Mouse (Mus musculus) G1E-ER4 (cell line): Measurements from ENCODE around the gene Hhat. TPM values are rescaled to one million over a fixed set of nuclear protein-coding genes. Genes with fewer than 3 reads are reported as not detected.

Experiments
- GATA1 ChIP-seq: IDR thresholded peaks from one replicate; pipeline ENCODE4 v1.8.0; 2012; ENCODE audit warnings: low read length, inconsistent platforms
- polyA plus RNA-seq: library from polyadenylated mRNA; stranded (reverse); fragments of >175 nt; gene quantifications from 2 replicates; pipeline ENCODE4 v1.2.3, GENCODE M21; 2012

The Hhat gene
- polyA plus RNA-seq, 1 experiment, result 0.04 TPM

DNA sequence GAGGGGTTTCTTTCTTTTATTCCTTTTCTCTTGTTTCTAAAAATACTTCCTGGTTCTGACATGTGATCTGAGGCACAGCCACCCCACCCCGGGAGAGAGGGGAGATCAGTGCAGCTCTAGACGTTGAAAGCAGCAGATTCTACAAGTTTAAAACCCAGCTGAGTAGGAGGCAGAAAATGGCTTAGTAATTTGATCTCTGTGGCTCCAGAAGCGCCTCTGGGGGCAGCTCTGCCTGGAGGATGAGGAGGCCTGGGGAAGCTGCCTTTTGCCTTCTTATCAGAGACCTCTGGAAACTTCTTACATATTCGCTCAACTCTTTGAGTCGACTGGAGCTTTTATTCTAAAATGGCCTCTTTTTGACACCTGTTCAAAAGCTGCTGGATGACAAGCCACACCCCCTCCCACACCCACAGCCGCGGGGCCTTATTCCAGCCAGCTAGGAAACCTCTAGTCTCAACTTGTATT lies 20.9 kb upstream of the Hhat start:
- TF ChIP-seq GATA1, result no peak

- TF ChIP-seq GATA1, result no peak
These were observed 19.4 kb upstream of the Hhat start for GRCm38 (mm10) chr1:192790442-192790841.

- no peak for TF ChIP-seq GATA1
These were observed 18.8 kb upstream of the Hhat start for GRCm38 (mm10) chr1:192789828-192790227.

DNA sequence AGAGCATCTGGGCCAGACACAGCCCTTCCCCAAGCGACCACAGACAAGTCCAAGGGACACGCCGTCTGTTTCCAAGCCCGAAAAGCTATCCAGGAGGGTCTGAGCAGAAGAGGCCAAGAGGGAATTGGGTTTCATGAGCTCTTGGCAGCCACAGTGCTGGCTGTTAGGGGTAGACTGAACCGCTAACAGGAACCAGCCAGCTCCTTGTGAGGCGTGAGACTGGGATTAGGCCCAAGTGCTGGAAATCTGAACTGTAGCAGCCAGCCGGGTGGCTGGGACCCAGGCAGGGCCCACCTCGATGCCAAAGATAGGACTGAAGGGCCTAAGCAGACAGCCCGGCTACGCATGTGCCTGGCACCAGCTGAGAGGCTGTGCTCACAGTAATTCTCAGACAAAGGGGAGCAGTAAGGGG lies 18.1 kb upstream of the Hhat start:
- no peak for TF ChIP-seq GATA1

- TF ChIP-seq GATA1, result no peak
These were observed 15.2 kb upstream of the Hhat start for GRCm38 (mm10) chr1:192786194-192786593.

DNA sequence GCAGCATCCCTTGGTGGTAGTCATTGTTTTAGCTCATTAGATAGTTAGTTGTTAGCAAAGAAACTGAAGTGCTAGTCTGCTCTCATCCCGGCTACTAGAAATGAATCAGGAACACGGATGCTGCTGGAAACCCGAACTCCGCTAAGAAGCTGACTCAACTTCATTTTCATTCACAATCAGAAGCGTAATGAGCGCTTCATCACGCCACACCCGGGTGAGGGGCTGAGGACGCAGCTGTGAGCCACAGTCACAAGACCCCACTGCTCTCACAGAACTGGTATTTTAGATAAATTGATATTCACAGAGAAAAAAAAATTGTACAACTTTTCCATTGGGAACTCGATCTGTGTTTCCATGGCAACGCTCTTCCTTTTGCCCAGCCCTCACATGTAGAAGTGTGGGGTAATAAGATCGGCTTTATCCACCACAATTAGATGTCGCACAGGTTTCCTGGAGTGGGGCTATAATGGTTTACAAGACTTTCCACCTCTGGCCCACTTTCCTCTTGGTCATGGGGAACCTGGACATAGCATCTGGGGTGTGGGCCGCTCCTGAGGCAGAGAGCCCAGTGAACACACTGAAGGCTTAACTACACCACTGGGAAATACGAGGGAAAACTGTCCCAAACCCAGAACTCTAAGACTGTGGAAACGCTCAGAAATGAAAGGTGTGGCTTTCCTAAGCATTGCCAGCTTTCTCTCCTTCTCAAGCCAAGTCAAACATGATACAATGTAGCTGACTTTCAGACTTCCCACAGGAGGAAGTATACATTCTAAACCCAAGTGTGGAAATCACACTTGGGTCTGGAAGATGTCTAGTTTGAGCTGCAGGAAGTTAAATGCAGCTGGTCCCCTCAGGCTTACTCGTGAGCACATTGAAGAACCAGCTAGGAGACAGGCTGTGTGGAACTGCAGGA lies 14.3 kb upstream of the Hhat start:
- TF ChIP-seq GATA1, result no peak

GRCm38 (mm10) chr1:192784374-192784773 lies 13.4 kb upstream of the Hhat start:
- TF ChIP-seq GATA1, result no peak

DNA sequence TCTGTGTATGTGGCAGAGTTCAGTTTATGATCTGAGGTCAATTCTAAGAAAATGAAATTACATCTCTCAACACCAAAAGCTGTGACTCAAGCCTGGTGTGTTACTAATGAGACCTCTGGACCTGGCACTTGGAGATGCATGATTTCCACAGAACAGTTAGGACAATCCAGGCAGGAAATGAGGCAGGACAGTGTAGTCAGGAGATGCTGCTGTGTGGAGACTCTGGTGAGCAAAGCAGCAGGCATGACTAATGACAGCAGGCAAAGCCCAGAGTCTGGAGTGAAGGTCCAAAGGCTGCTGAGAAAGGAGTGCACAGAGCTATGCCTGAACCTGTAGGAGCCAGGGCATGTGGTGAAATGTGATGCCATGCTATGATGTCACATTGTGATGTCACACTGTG lies 10.2 kb upstream of the Hhat start:
- TF ChIP-seq GATA1, result no peak

DNA sequence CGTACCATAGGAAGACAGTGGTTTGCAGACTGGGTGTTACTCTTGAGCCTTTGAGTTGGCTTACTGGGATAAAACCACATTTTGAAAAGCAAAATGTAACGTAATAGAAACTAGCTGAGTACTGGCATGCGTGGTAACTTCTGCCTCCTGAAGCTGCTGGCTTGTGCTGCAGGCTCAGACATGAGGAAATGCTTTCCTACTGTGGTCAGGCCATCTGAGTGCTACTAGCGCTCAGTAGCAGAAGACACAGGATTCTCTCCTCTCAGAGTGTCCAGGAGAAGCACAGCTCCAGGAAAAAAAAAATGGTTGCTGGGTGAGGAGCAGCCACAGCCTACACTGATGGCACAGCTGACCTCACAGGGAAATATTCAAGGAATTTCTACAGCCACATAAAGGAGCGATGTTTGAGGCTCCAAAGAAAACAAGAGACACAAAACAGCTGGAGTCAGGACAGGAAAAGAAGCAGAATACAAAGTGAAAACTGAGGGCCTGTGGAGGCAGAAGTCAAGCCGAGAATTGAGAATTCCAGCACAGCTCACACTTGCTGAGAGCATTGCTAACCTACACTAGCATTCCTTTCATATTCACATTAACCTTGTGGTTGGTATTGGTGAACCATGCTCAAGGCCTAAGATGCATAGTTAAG lies 8.0 kb upstream of the Hhat start:
- no peak for TF ChIP-seq GATA1

DNA sequence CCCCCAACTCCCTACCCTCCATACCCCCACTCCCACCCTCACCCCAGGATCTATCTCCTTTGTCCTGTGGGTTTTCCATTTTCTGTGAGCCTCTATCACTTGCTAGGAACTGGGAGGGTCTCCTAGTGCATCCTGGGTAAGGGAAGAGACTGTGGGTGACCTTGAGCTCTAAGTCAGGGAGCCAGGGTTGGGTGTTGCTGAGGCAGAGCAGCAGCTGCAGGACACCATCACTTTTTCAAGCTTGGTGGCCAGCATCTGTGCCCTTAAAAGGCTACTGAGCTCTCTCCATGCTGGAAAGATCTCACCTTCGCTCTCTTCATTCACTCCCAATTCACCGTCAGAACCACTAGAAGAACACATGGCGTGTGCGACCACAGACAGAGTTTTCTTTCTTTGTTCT lies 7.2 kb upstream of the Hhat start:
- TF ChIP-seq GATA1, result no peak

- no peak for TF ChIP-seq GATA1
These were observed 911 bp downstream of the Hhat start for GRCm38 (mm10) chr1:192770130-192770494.

- no peak for TF ChIP-seq GATA1
These were observed 5.5 kb downstream of the Hhat start for GRCm38 (mm10) chr1:192765531-192765930.

DNA sequence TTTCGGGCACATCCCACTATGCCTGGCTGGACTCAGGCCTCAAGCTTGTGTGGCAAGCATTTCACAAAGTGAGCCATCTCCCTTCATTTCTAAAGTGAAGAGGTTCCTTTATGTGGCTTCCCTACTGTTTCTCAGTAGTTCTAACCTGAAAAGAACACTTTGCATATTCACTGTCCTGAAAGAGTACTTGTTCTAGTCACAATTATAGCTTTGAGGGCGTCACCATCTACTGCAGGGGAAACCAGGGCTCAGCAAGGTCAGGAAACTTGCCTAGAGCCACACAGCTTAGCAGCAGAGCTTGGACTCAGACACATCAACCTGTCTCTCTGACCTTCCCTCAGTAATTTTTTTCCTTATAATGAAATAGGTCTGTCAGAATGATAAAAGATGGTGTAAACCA lies 6.5 kb downstream of the Hhat start:
- no peak for TF ChIP-seq GATA1

DNA sequence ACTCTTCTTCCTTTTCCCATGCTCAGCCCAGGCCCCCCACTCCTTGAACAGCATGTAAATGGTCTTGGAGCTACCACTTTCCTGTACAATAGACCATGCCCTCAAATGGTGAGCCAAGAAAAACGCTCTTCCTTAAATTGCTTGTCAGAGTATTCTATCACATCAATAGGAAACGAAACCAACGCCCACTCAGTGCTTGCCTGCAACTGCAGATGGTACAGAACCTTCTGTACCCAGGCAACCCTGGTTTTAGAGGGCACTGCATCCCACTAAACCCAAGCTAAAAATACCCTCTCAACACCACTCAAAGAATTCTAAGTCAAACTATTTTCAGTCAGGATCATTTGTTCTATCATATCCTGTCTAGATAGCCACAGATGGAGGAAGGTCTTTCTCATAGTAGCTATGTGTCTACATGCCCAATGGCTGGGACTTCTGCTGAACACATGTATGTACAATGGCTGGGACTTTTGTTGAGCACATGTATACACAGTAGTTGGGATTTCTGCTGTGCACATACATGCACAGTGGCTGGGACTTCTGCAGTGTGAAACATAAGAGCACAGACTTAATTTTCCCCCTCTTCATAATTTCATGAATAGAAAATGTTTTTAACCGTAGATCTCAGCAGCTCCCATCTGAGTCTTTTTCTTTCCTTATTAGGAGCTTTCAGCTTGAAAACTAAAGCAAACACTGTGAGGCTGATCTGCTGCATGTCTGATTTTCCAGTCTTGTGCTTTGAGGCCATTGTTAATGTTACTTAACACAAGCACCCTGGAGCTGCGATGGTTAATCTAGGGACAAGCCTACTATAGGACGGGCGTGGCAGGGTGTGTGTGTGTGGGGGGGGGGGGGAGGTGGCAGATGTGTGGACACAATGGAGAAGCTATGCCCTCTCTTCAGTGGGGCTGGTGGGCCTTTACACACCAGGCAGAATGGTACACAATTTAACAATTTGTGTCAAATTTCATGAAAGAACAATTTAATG lies 7.8 kb downstream of the Hhat start:
- TF ChIP-seq GATA1, result no peak

GRCm38 (mm10) chr1:192756674-192757073 lies 14.3 kb downstream of the Hhat start:
- TF ChIP-seq GATA1, result no peak
